Mouse (Mus musculus) thymus, postnatal 0 days (tissue): ENCODE measurements around the gene Aass. TPM values are rescaled to one million over a fixed set of nuclear protein-coding genes. Genes with fewer than 3 reads are reported as not detected.
"Not testable (repeated sequence)": the region's sequence is repeated elsewhere in the genome, so short reads cannot be mapped to it uniquely, and the experiment has no call there.

Source experiments
- DNase-seq: peaks from one replicate; pipeline ENCODE4 v3.0.0-alpha.2; 2015; ENCODE audit warnings: low spot score
- polyA plus RNA-seq: library from polyadenylated mRNA; unstranded; fragments of >200 nt; fragmentation: Nextera tagmentation; extraction: Ambion mirVana; gene quantifications from 2 replicates; pipeline ENCODE4 v1.2.1, GENCODE M21; 2015

The Aass gene
- polyA plus RNA-seq, result 0.07 and 0.09 TPM in 2 replicates

DNA sequence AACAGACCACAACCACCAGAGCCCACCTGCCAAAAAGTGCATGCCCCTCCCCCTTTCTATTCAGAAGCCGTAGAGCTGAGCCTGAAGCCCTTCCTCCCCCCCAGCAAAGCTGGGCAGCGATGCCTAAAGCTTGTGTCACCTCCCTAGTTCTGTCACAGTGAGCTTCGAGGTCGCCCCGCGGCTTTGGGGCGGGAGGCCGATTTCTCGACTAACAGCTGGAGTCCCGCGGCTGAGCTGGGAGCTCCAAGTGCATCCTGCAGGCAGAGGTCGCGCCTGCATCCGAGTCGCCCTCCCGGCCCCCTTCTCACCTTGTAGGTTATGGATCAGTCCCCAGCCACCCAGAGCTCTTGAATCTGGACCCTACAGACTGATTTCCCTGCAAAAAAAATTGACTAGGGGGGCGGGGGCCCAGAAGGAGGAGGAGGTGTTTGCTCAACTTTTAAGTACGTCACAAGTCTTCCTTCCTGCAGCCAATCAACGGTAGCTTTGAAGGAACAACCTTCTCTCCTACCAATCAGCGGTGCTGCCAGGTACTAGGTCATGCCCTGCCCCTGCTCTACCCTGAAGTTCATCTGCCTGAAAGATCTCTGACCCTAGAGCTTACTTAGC is at the start of gene Aass:
TSS of gene Aass (minus strand) at position 414 of the 609 bp plus-strand sequence.
- no peak for DNase-seq

GRCm38 (mm10) chr6:23180096-23180495 is 47.3 kb upstream of the Aass start:
- peak; percentile 6 for DNase-seq

GRCm38 (mm10) chr6:23163824-23164223 is 31.0 kb upstream of the Aass start:
- DNase-seq, result not testable (repeated sequence)

DNA sequence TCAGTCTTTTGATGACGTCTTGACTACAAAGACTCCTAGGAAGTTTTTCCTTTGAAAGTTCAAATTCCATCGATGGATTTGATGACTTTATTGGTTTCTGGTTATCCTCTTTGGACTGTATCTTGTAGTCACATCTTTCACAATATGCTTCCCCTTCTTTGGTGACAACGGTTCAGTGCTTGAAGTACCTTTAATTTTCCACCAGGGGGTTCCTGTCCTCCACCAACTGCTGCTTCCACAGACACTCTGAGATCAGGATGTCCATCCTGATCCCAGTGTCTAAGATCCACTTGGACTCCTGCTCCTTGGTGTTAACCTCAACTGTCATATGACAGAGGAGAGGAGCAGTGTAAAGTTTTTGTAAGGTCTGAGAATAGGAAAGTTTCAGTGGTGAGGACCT is 23.6 kb upstream of the Aass start:
- not testable (repeated sequence) for DNase-seq

DNA sequence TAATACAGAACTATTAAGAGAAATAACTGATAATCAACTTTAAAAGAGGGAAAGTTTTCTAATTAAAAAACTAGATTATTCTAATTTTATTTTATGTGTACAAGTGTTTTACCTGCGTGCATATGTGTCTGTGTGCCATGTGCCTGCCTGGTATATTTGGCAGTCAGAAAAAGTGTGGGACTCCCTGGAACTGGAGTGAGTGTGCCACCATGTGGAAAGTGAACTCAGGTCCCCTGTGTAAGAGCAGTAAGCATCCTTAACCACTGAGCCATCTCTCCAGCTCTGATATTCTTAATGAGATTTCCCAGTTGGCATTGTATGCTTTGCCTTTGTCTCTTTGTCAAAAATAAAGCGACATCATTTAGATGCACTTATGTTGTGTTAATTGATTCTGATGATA is 20.3 kb upstream of the Aass start:
- no peak for DNase-seq

- no peak for DNase-seq
These were observed 14.4 kb upstream of the Aass start for GRCm38 (mm10) chr6:23147221-23147620.

GRCm38 (mm10) chr6:23143980-23144379 is 11.2 kb upstream of the Aass start:
- DNase-seq, result no peak

- no peak for DNase-seq
These were observed 1.8 kb downstream of the Aass start for GRCm38 (mm10) chr6:23131015-23131414.

DNA sequence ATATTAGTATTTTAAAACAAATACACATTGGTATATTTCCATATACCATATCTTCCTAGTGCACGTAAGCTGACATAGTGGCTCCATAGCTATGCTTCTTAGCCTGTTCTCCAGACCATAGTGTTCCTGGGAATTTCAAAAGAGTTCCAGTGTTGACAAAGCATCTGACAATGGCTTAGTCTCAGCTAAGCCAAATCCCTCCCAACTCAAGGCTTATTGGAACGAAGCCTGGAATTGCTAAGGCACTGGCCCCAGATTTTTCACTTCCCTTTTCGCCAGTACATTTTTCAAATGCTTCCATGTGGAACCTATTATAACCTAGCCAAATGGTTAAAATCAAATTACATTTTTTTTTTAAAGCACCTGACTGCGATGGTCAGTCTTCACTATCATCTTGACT is 3.6 kb downstream of the Aass start:
- DNase-seq, result no peak

DNA sequence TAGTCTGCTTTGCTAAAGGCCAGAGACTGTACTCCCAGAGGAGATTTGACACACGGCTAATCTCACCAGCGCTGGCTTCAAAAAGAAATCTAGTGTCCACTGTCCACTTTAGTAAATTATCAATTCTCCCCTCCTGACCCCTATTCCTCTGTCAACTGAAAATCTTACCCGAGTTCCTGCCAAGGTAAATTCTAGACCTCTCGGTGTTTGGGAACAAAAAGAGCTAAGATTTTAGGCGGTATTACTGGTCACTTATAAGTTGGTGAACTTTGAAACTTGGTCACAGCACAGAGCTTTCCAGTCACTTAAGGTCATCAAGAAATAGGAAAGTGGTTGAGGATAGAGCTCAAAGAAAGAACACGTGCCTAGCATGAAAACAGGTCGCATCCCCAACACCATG is 6.1 kb downstream of the Aass start:
- DNase-seq, result no peak

DNA sequence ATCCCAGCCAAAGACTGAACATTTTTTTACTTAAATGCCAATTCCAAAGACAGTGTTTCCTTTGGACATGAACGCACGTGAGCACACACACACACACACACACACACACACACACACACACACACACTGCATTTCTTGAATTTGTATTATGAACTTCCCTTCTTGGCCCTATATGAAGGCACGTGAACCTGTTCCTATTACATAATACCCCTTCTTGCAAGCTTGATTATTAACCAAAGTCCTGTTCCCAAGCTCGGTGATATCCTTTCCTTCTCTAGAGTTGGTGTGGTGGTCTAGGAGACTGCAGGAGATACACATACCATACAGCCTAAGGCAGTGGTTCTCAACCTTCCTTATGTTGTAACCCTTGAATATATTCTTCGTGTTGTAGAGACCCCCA is 7.0 kb downstream of the Aass start:
- no peak for DNase-seq

- no peak for DNase-seq
These were observed 8.0 kb downstream of the Aass start for GRCm38 (mm10) chr6:23124823-23125222.

- DNase-seq, result no peak
These were observed 9.9 kb downstream of the Aass start for GRCm38 (mm10) chr6:23122934-23123333.

DNA sequence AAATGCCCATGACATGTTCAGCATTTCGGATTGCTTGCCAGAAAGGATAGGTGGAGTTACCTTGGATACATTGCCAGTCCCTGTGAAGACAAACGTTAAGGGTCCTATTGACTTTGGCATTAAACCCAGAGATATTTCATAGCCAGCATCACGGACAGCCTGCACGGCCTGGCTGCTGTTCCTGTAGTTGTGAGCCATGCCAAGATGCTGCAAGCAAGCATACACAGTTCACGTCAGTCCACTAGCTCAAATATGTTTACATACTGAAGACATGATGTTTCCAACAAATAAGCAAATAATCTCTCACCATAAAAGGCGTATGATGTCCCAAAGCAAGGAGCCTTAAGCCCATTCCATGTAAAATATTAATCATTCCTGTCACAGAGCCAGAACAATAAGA is 18.0 kb downstream of the Aass start:
- no peak for DNase-seq

GRCm38 (mm10) chr6:23107069-23107468 is 25.7 kb downstream of the Aass start:
- no peak for DNase-seq

- DNase-seq, result no peak
These were observed 26.4 kb downstream of the Aass start for GRCm38 (mm10) chr6:23106373-23106772.

DNA sequence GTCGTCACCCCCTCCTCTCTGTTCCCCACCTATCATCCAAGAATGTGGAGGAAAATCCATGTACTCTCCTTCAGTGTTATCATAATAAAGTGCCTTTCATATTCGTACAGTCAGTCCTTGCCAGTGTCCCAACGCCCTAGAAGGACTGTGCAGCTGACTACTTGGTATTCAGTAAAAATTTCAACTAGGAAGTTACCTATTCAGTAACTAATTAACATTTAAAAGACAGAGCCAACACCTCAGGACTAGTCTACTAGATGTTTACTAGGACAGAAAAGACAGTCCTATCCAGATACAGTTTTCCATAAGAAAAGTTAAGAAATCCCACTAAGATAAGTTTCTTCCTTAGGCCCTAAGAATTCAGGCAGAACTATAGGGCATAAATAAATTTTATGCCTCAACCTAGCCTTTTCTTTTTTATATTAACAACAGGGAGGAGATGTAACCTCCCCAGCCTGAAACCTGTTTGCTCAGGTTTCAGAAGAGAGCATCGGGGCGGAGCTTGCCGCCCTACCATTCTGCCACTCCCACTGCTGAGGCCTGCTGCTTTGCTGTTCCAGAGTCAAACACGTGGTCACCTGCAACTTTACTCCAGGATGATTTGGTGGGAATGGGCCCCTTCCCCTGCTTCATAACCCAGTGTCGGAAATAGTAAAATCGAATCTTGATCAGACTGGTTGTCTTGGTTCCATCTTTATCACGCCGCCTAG is 42.3 kb downstream of the Aass start:
- DNase-seq, result not testable (repeated sequence)

- not testable (repeated sequence) for DNase-seq
These were observed 43.5 kb downstream of the Aass start for GRCm38 (mm10) chr6:23089292-23089691.

DNA sequence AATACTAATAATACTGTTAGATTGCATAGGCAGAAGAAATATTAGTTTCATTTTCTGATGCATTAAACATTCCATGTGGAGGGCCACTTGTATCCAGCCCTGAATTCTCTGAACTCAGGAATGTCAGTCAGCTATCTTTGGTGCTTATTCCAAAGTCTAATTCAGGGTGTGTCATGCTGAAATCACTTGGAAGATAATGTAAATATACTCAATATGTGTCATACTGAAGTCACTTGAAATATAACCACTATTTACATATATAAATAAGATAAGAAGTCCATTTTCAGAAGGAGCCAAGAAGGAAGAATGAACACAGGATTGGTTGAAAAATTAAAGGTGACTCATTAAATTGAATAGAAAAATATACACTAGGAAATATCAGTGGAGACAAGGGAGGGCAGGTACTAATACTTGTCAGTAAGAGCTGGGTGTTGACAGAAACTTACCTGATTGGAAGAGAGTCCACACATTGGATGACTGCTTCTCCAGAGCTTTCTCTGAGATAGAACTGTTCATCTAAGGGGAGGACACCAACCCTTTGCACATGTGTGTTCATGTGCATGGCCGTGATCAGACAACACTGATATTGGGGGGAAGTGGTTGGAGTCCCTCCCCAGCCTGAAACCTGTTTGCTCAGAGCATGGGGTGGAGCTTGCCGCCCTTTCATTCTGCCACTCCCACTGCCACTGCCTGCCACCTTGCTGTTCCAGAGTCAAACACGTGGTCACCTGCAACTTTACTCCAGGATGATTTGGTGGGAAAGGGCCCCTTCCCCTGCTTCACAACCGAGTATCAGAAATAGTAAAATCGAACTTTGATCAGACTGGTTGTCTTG is 48.0 kb downstream of the Aass start:
- no peak for DNase-seq

GRCm38 (mm10) chr6:23079991-23080680 is 52.6 kb downstream of the Aass start:
- DNase-seq, result no peak

DNA sequence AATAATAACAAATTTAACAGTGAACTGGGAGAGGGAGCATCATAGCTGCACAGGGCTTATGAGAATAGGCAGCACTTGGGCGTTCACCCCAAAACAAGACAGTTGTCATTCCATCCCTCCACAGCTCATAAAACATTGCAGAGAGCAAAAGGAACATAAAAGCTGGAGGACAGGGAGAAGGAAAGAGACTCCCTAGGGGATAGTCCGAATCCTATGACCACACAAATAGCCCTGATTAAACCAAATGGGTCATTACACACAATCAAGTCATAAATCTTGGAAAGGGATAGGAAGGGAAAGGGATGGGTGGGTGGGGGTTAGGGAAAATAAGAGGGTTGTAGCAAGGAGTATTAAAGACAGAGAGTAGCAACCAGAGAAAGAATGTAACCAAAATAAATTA is 54.5 kb downstream of the Aass start:
- no peak for DNase-seq

GRCm38 (mm10) chr6:23076060-23076459 is 56.7 kb downstream of the Aass start:
- DNase-seq, result no peak
